Mouse (Mus musculus) stomach, embryonic 14.5 days (tissue): ENCODE measurements around the gene Cpne2. TPM values are rescaled to one million over a fixed set of nuclear protein-coding genes. Genes with fewer than 3 reads are reported as not detected.

Experiments
- ATAC-seq: fragments of 200-750 bp; cut with Nextera tagmentation; 2 replicates; pipeline ENCODE4 v1.8.0; 2017; ENCODE audit warnings: low read depth, moderate TSS enrichment; ENCODE audit not compliant: insufficient number of reproducible peaks, insufficient read depth, low FRiP score
- H3K27ac ChIP-seq: fragments of 300-500 bp; sonication (generic); 2 replicates; pipeline ENCODE4 v1.5.1; 2014; ENCODE audit warnings: mild to moderate bottlenecking, low read length, moderate library complexity, mixed read lengths
- H3K27me3 ChIP-seq: fragments of 300-500 bp; sonication (generic); 2 replicates; pipeline ENCODE4 v1.6.1; 2014; ENCODE audit warnings: low read length, control low read depth, mixed read lengths; ENCODE audit not compliant: control insufficient read depth, insufficient read depth
- H3K36me3 ChIP-seq: fragments of 300-500 bp; sonication (generic); 2 replicates; pipeline ENCODE4 v1.6.1; 2014; ENCODE audit warnings: mild to moderate bottlenecking, control low read depth, low read length, moderate library complexity, mixed read lengths; ENCODE audit not compliant: control insufficient read depth, insufficient read depth
- H3K4me1 ChIP-seq: fragments of 300-500 bp; sonication (generic); 2 replicates; pipeline ENCODE4 v1.6.1; 2014; ENCODE audit warnings: low read length, control low read depth, mixed read lengths; ENCODE audit not compliant: control insufficient read depth, insufficient read depth
- H3K4me2 ChIP-seq: fragments of 300-500 bp; sonication (generic); replicated peaks from 2 replicates; pipeline ENCODE4 v1.6.1; 2014; ENCODE audit warnings: low read depth, low read length, control low read depth
- H3K4me3 ChIP-seq: fragments of 300-500 bp; sonication (generic); 2 replicates; pipeline ENCODE4 v1.5.1; 2014; ENCODE audit warnings: low read depth, low read length, control low read depth
- H3K9ac ChIP-seq: fragments of 300-500 bp; sonication (generic); replicated peaks from 2 replicates; pipeline ENCODE4 v1.6.1; 2014; ENCODE audit warnings: low read depth, mild to moderate bottlenecking, control low read depth, low read length, moderate library complexity, mixed read lengths
- H3K9me3 ChIP-seq: fragments of 300-500 bp; sonication (generic); 2 replicates; pipeline ENCODE4 v1.6.1; 2016; ENCODE audit warnings: low read depth, low read length, control low read depth; ENCODE audit not compliant: control insufficient read depth
- WGBS: fragments of 180-500 bp; shearing (Covaris S2); extraction: QIAGEN DNeasy Blood & Tissue Kit; methylation state at CpG from one replicate; pipeline ENCODE4 v1.1.7; 2014; 5-methylcytosine and 5-hydroxymethylcytosine counted together
- polyA plus RNA-seq: library from polyadenylated mRNA; unstranded; fragments of >200 nt; fragmentation: Nextera tagmentation; extraction: Ambion mirVana; gene quantifications from 2 replicates; pipeline ENCODE4 v1.2.1, GENCODE M21; 2014

The Cpne2 gene
- 12.2 and 14.9 TPM in 2 replicates for polyA plus RNA-seq

GRCm38 (mm10) chr8:94532873-94533671 lies at the start of gene Cpne2:
Cpne2 (plus strand) TSS chr8:94532990.
- under 1% methylated on average over 58 of the region's 81 CpGs for WGBS
- Histone ChIP-seq H3K9me3 (no peaks in the 10 kb centered on the region), H3K4me2 (peak within 1 kb of the TSS; percentile 96), H3K4me3 (peak within 1 kb of the TSS; percentile 65), H3K36me3 (no peaks in the 10 kb centered on the region), H3K9ac (peak within 1 kb of the TSS; percentile 58), H3K27ac (no peak within 1 kb of the TSS), H3K4me1 (no peaks in the 10 kb centered on the region), H3K27me3 (peaks cover 6% of the 10 kb centered on the region; the same call in 1 of the 2 replicates)
- peak; percentile 84 for ATAC-seq

DNA sequence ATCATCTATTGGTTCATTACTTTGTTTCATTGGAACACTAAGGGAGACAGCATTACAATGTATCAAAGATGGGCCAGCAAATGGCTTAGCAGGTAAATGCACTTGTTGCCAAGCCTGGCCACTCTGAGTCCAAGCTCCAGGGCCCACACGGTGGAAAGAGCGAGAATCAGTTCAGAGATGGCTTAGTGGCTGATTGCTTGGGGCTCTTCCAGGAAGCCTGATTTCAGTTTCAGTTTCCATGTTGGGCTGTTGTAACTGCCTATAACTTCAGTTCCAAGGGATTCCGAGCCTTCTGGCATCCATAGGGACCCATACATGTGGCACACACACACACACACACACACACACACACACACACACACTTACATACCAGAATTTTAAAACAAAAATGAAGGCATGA lies 47.5 kb upstream of the Cpne2 start:
- H3K27ac ChIP-seq = no peak overlapping the region
- no peak for ATAC-seq
- 81% methylated on average over 3 of the region's 3 CpGs for WGBS

GRCm38 (mm10) chr8:94485882-94486281 lies 46.9 kb upstream of the Cpne2 start:
- Histone ChIP-seq H3K4me1 (no peaks in the 10 kb centered on the region), H3K36me3 (no peaks in the 10 kb centered on the region), H3K27me3 (no peaks in the 10 kb centered on the region), H3K27ac (no peak overlapping the region), H3K9ac (no peak overlapping the region), H3K9me3 (no peaks in the 10 kb centered on the region), H3K4me2 (no peak overlapping the region), H3K4me3 (no peak overlapping the region)
- ATAC-seq = no peak
- WGBS = 14% methylated on average over 2 of the region's 2 CpGs

More for the DNA sequence above, 47.5 kb upstream of the Cpne2 start:
- Histone ChIP-seq H3K4me1 (no peaks in the 10 kb centered on the region), H3K27me3 (no peaks in the 10 kb centered on the region), H3K4me3 (no peak overlapping the region), H3K4me2 (no peak overlapping the region), H3K36me3 (no peaks in the 10 kb centered on the region), H3K9ac (no peak overlapping the region), H3K9me3 (no peaks in the 10 kb centered on the region)

GRCm38 (mm10) chr8:94488016-94488415 lies 44.8 kb upstream of the Cpne2 start:
- no peak for ATAC-seq
- H3K4me3 ChIP-seq = no peak overlapping the region
- H3K4me2 ChIP-seq = no peak overlapping the region
- H3K27ac ChIP-seq = no peak overlapping the region
- H3K9ac ChIP-seq = no peak overlapping the region
- H3K9me3 ChIP-seq = no peaks in the 10 kb centered on the region
- no peaks in the 10 kb centered on the region for H3K27me3 ChIP-seq
- H3K36me3 ChIP-seq = no peaks in the 10 kb centered on the region
- H3K4me1 ChIP-seq = peaks cover 6% of the 10 kb centered on the region; the same call in 1 of the 2 replicates
- 59% methylated on average over 2 of the region's 2 CpGs for WGBS

DNA sequence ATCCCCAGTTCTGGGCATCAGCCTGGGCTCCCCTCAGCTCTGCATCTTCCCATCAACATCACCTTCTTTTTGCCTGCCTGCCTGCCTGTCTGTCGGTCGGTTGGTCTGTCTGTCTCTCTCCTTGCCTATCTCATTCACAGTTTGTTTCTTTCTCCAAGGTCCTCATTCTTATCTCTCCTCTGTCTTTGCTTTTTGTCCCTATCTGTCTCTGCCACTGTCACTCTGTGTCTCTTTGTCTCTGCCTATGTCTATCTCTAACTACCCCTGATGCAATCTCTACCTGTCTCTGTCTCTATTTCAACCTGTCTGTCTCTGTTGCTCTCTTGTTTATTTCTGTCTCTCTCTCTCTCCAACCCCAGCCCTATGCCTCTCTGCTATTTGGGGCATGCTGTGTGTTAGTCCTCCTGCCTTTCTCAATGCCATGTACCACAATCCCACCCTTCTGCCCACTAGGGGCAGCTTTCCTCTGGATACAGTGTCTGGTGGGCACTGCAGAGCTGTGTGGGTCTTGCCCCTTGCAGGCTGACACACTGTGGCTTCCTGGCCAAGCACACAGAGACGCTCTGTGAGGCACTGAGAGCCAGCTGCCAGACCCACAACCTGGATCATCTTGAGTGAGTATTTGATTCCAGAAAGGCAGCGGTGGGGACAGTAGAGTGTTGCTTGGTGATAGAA lies 42.8 kb upstream of the Cpne2 start:
- Histone ChIP-seq H3K4me3 (no peak overlapping the region), H3K27ac (no peak overlapping the region), H3K4me1 (peaks cover 6% of the 10 kb centered on the region; the same call in 1 of the 2 replicates), H3K9ac (no peak overlapping the region), H3K36me3 (no peaks in the 10 kb centered on the region), H3K9me3 (no peaks in the 10 kb centered on the region), H3K27me3 (no peaks in the 10 kb centered on the region), H3K4me2 (no peak overlapping the region)
- ATAC-seq = no peak
- 59% methylated on average over 4 of the region's 4 CpGs for WGBS

DNA sequence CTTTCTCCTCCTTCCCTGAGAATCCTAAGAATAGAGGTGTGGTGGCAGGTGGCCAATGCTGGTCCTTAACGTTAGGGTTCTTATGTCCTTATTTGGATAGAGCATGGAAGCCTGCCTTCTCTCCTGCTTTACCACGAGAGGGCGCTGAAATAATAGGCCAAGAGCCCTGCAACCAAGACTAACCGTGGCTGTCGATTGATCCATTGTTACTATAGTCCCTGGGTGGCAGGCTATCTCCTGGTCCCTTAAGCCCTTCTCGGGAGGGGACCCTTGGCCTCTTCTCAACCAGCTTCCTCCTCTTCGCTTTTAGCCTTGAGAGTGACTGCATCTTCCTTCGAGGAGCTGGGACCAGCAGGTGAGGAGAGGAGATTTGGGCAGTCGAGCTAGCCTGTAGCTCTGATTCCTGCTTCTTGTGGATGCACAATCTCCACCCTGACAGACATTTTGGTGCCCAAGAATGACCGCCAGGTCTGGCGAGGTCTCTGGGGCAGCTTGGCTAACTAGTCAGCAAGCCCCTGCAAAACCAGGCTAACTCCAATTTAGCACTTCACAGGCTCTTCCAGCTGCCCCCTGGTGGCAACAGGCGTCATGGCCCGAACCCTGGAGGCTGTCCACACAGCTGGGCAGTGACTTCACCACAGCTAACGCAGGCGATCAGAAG lies 40.6 kb upstream of the Cpne2 start:
- H3K4me3 ChIP-seq = 0 out of 2 replicates have a peak overlapping the region, but pooled peaks have one; percentile 7
- peaks cover 6% of the 10 kb centered on the region; the same call in 1 of the 2 replicates for H3K4me1 ChIP-seq
- ATAC-seq = peak; percentile 77; the same call in 1 of the 2 replicates
- no peaks in the 10 kb centered on the region for H3K36me3 ChIP-seq
- H3K9me3 ChIP-seq = no peaks in the 10 kb centered on the region
- 6% methylated on average over 15 of the region's 15 CpGs for WGBS
- no peak overlapping the region for H3K27ac ChIP-seq
- H3K4me2 ChIP-seq = peak overlapping the region; percentile 49
- H3K27me3 ChIP-seq = no peaks in the 10 kb centered on the region
- H3K9ac ChIP-seq = no peak overlapping the region

- no peak overlapping the region for H3K27ac ChIP-seq
- H3K4me1 ChIP-seq = peaks cover 6% of the 10 kb centered on the region; the same call in 1 of the 2 replicates
- no peaks in the 10 kb centered on the region for H3K27me3 ChIP-seq
- H3K9ac ChIP-seq = no peak overlapping the region
- WGBS = 49% methylated on average over 1 of the region's 1 CpGs
- no peaks in the 10 kb centered on the region for H3K9me3 ChIP-seq
- no peak overlapping the region for H3K4me3 ChIP-seq
- H3K4me2 ChIP-seq = no peak overlapping the region
- no peaks in the 10 kb centered on the region for H3K36me3 ChIP-seq
- ATAC-seq = no peak
Measured at GRCm38 (mm10) chr8:94493240-94493639, 39.5 kb upstream of the Cpne2 start.

DNA sequence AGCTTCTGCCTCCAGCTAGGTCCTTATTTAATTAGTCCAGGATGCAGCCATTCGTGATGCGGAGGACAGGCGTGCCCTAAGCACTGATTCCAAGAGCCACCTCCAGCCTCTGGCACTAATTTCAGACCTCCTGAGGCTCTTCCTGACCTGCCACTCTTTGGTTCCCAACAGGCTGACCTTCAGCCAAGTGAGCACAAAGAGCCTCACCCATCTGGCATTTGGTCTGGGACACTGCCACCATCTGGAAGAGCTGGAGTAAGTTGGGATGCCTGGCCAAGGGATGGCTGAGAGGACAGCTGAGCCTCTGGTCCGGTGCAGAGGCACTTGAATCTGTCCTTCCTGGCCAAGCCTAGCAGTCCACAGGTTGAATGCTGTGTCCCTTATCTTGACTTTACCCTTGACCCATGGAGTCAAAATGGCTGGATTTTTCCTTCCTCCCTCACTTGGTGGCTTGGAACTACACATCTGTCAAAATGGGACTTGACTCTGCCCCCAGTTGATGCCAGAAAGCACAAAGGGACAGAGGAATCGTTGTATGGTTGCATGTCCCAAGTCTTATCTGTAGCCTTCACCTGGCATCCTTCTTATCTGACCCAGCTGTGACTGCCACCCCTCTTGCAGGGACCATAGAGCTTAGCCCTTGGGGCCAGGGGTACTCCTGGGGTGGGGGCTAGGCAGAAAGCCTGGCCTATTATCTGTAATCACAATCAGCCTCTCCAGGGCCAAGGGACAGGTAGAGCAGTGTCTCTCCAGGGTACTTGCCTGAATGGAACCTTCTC lies 17.2 kb upstream of the Cpne2 start:
- no peak for ATAC-seq
- Histone ChIP-seq H3K4me1 (no peaks in the 10 kb centered on the region), H3K9ac (no peak overlapping the region), H3K4me3 (no peak overlapping the region), H3K36me3 (no peaks in the 10 kb centered on the region), H3K9me3 (no peaks in the 10 kb centered on the region), H3K27me3 (no peaks in the 10 kb centered on the region), H3K27ac (no peak overlapping the region), H3K4me2 (no peak overlapping the region)
- WGBS = 76% methylated on average over 5 of the region's 5 CpGs
